Mouse (Mus musculus) spleen, adult 2 months (tissue): ENCODE data around the gene Gm29735. TPM values are rescaled to one million over a fixed set of nuclear protein-coding genes. Genes with fewer than 3 reads are reported as not detected.
"Not testable (repeated sequence)": the region's sequence is repeated elsewhere in the genome, so short reads cannot be mapped to it uniquely, and the experiment has no call there.

Source experiments
- DNase-seq, 2 experiments: peaks; one replicate each; pipeline versions ENCODE4 v3.0.0 to v3.0.0-alpha.2; 2012 to 2021; ENCODE audit warnings: low spot score in 2 of 2, low read depth in 1 of 2
- H3K27ac ChIP-seq: fragments of 200-500 bp; 2 replicates; pipeline ENCODE4 v1.5.1; 2012; ENCODE audit warnings: low read length, inconsistent platforms; ENCODE audit not compliant: insufficient read depth
- H3K27me3 ChIP-seq: fragments of 200-500 bp; 2 replicates; pipeline ENCODE4 v1.6.1; 2012; ENCODE audit warnings: mild to moderate bottlenecking, moderate library complexity, low read length, inconsistent platforms; ENCODE audit not compliant: control insufficient read depth, insufficient read depth
- H3K36me3 ChIP-seq: fragments of 200-500 bp; 2 replicates; pipeline ENCODE4 v1.6.1; 2012; ENCODE audit warnings: mild to moderate bottlenecking, low read length, inconsistent platforms; ENCODE audit not compliant: control insufficient read depth, insufficient read depth
- H3K4me1 ChIP-seq: fragments of 200-500 bp; 2 replicates; pipeline ENCODE4 v1.6.1; 2011; ENCODE audit warnings: inconsistent platforms; ENCODE audit not compliant: control insufficient read depth, insufficient read depth, insufficient read length
- H3K4me3 ChIP-seq: fragments of 200-500 bp; 2 replicates; pipeline ENCODE4 v1.5.1; 2011; ENCODE audit warnings: mild to moderate bottlenecking, inconsistent platforms; ENCODE audit not compliant: insufficient read depth, insufficient read length; ENCODE audit errors: extremely low read depth
- CTCF ChIP-seq: fragments of 200-500 bp; IDR thresholded peaks from 2 replicates; pipeline ENCODE4 v1.5.1; 2011; ENCODE audit warnings: mild to moderate bottlenecking, inconsistent platforms; ENCODE audit not compliant: insufficient read depth, insufficient read length, insufficient replicate concordance; ENCODE audit errors: extremely low read depth
- POLR2A ChIP-seq: fragments of 200-500 bp; IDR thresholded peaks from 2 replicates; pipeline ENCODE4 v1.6.1; 2011; ENCODE audit warnings: low read depth, low read length, inconsistent platforms
- WGBS: fragments of 180-500 bp; shearing (Covaris S2); methylation state at CpG from one replicate; pipeline ENCODE4 v1.1.7; 2018; 5-methylcytosine and 5-hydroxymethylcytosine counted together
- polyA plus RNA-seq: library from polyadenylated mRNA; depleted of rRNA; stranded (reverse); fragments of >200 nt; gene quantifications from 2 replicates; pipeline ENCODE4 v1.2.3, GENCODE M21; 2012

The Gm29735 gene
- polyA plus RNA-seq, 1 experiment: not detected

GRCm38 (mm10) chr7:142145413-142145940, 11.4 kb downstream of the Gm29735 start:
- Histone ChIP-seq H3K27me3 (no peaks in the 10 kb centered on the region), H3K36me3 (no peaks in the 10 kb centered on the region), H3K4me3 (no peak overlapping the region), H3K4me1 (no peaks in the 10 kb centered on the region), H3K27ac (no peak overlapping the region)
- no peak for DNase-seq
- TF ChIP-seq POLR2A: no peak
- 83% methylated on average over 4 of the region's 4 CpGs for WGBS

GRCm38 (mm10) chr7:142144507-142144906, 12.4 kb downstream of the Gm29735 start, which contains the start of gene Gm45337:
Gm45337 (minus strand) TSS chr7:142144607.
- Histone ChIP-seq H3K4me1 (no peaks in the 10 kb centered on the region), H3K4me3 (no peak within 1 kb of the TSS), H3K27me3 (no peaks in the 10 kb centered on the region), H3K27ac (no peak within 1 kb of the TSS), H3K36me3 (no peaks in the 10 kb centered on the region)
- no peak for DNase-seq
- TF ChIP-seq POLR2A: no peak
- TF ChIP-seq CTCF: no peak
- 86% methylated on average over 1 of the region's 1 CpGs for WGBS

- WGBS: 0% methylated on average over 1 of the region's 1 CpGs
- not testable (repeated sequence) for H3K4me3 ChIP-seq, H3K4me1 ChIP-seq, H3K36me3 ChIP-seq, H3K27me3 ChIP-seq, H3K27ac ChIP-seq, DNase-seq
Measured at GRCm38 (mm10) chr7:142143506-142144010, 13.4 kb downstream of the Gm29735 start.

- DNase-seq: no peak
- Histone ChIP-seq H3K27me3 (no peaks in the 10 kb centered on the region), H3K4me3 (no peak overlapping the region), H3K36me3 (no peaks in the 10 kb centered on the region), H3K27ac (no peak overlapping the region), H3K4me1 (no peaks in the 10 kb centered on the region)
- TF ChIP-seq POLR2A: no peak
- TF ChIP-seq CTCF: no peak
- 11% methylated on average over 1 of the region's 1 CpGs for WGBS
Measured at GRCm38 (mm10) chr7:142140696-142141095, 16.2 kb downstream of the Gm29735 start.

- not testable (repeated sequence) for H3K36me3 ChIP-seq, H3K27ac ChIP-seq, H3K27me3 ChIP-seq, DNase-seq, H3K4me3 ChIP-seq, H3K4me1 ChIP-seq
- 2% methylated on average over 2 of the region's 2 CpGs for WGBS
Measured at GRCm38 (mm10) chr7:142135934-142136333, 21.0 kb downstream of the Gm29735 start, which contains the start of gene Gm39115. Gm39115 (minus strand) TSS chr7:142136034.

GRCm38 (mm10) chr7:142134206-142134995, 22.5 kb downstream of the Gm29735 start:
- no peak for DNase-seq
- WGBS: 58% methylated on average over 4 of the region's 4 CpGs
- TF ChIP-seq POLR2A: no peak
- no peak for TF ChIP-seq CTCF
- H3K4me3 ChIP-seq: no peak overlapping the region
- no peak overlapping the region for H3K27ac ChIP-seq
- H3K36me3 ChIP-seq: no peaks in the 10 kb centered on the region
- H3K27me3 ChIP-seq: no peaks in the 10 kb centered on the region
- H3K4me1 ChIP-seq: no peaks in the 10 kb centered on the region

GRCm38 (mm10) chr7:142128843-142129242, 28.1 kb downstream of the Gm29735 start:
- no peak overlapping the region for H3K27ac ChIP-seq
- DNase-seq: no peak
- no peaks in the 10 kb centered on the region for H3K4me1 ChIP-seq
- WGBS: 52% methylated on average over 4 of the region's 4 CpGs
- H3K27me3 ChIP-seq: no peaks in the 10 kb centered on the region
- H3K36me3 ChIP-seq: no peaks in the 10 kb centered on the region
- no peak for TF ChIP-seq CTCF
- TF ChIP-seq POLR2A: no peak
- H3K4me3 ChIP-seq: no peak overlapping the region

GRCm38 (mm10) chr7:142120629-142121028, 36.3 kb downstream of the Gm29735 start, which contains the start of gene Gm45618:
Gm45618 (minus strand) TSS chr7:142120729.
- not testable (repeated sequence) for DNase-seq, H3K36me3 ChIP-seq, H3K4me3 ChIP-seq, H3K4me1 ChIP-seq, H3K27me3 ChIP-seq, H3K27ac ChIP-seq
- WGBS: 87% methylated on average over 1 of the region's 1 CpGs
